Mouse (Mus musculus) telencephalon, adult 2 months (tissue): ENCODE data around the gene Madcam1.

Experiments
- DNase-seq: peaks from one replicate; pipeline ENCODE4 v3.0.0-alpha.2; 2011; ENCODE audit warnings: low read depth, low spot score

Madcam1 gene

DNA sequence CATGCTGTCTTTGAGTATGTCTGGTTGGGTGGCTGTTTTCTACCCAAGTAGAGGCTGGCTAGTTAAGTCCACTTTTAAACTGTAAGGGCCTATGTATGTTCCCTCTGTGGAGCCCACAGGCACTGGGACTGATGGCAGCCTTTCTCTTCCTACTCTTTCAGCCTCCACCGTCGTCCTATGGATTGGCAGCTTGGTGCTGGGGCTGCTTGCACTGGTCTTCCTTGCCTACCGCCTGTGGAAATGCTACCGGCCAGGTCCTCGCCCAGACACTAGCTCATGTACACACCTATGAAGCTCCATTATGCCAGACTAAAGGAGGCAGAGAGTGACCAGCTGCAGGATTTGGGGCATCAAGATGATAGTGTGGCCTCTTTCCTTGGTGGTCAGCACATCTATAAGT lies 3.7 kb downstream of the Madcam1 start:
- no peak for DNase-seq

DNA sequence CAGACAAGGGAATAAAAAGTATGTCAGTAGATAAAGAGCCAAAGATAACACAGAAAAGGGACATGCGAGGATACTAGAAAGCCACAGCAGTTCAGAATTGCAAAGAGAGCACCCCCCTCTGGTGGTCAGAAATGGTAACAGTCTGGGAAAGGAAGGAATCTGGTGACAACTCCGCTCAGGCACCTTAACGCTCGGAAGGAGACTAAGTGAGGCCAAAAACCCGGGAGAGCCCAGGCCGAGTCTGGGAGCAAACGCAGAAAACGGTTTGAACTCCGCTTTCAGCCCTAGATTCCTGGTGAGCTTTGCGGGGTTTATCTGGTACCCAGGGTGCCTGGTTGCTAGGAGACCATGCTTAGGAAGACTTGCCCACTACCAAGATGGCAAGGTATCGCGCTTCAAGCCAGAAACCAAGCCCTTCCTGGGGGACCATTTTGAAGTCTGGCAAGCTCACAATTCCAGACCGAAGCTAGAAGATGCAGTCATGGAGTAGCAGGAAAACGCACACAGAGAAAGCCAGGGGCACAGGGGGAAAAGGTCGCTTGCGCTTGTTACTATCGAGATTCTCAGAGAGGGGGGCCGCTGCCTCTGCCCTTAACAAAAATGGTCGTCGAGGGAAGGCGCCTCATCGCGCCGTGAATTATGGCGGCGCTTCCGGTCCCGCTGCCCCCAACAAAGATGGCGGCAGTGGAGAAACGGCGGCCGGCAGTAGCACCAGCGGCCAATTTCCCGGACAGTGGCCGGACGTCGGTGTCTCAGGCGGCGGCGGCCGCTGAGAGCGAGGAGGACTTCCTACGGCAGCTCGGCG lies 4.6 kb downstream of the Madcam1 start, which contains the start of gene Tpgs1:
TSS of gene Tpgs1 (plus strand) at position 599 of the 805 bp plus-strand sequence.
- peak; percentile 95 for DNase-seq

DNA sequence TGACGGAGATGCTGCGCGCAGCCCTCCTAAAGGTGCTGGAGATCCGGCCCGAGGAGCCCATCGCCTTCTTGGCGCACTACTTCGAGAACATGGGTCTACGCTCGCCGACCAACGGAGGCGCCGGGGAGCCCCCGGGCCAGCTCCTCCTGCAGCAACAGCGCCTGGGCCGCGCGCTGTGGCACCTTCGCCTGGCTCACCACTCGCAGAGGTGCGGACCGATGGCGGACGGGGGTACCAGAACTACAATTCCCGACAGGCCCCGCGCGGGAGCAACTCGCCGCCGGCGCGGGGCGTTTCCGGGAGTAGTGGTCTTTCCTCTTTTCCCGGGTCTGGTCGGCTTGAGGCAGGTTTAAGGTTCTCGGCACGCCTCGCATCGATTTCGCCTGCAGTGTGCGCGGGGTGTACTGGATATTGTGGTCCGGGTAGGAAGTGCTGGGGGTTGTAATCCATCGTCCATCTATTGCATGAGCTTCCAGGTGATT lies 5.3 kb downstream of the Madcam1 start:
- DNase-seq, result peak; percentile 64

DNA sequence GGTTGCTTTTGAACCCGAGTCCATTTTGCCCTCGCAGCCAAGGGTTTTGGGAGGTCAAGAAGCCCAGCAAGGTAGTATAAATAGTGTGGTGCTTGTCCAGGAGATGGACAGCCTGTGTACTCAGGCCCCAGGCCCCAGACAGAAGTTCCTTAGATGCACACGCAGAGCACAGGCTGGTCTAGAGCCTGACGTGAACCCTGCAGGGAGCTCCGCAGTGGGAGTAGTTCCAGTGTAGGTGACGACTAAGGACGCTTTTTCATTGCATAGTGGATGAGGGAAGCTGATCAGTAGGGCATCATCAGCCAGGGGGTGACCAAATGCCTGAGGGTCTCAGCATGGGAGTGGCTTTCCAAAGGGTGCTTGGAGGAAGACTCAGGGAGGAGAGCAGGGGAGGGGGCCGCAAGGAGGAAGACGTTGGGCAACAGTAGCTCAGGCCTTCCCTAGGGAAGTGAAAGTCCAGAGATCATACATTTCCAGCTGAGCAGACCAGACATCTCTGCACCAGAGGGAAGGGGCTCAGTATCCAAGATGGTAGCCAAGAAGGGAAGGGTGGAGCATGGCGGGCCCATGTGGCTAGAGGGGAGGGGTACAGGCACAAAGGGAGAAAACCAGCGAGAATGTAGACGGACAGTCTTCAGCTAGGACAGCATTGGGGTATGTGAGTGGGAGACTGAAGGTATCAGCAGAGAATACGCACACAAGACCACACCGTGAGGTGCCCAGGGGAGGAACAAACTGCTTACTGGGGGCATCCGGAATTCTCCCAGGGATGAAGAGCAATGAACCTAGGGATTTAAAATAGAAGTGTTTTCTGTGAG lies 5.9 kb downstream of the Madcam1 start:
- no peak for DNase-seq

DNA sequence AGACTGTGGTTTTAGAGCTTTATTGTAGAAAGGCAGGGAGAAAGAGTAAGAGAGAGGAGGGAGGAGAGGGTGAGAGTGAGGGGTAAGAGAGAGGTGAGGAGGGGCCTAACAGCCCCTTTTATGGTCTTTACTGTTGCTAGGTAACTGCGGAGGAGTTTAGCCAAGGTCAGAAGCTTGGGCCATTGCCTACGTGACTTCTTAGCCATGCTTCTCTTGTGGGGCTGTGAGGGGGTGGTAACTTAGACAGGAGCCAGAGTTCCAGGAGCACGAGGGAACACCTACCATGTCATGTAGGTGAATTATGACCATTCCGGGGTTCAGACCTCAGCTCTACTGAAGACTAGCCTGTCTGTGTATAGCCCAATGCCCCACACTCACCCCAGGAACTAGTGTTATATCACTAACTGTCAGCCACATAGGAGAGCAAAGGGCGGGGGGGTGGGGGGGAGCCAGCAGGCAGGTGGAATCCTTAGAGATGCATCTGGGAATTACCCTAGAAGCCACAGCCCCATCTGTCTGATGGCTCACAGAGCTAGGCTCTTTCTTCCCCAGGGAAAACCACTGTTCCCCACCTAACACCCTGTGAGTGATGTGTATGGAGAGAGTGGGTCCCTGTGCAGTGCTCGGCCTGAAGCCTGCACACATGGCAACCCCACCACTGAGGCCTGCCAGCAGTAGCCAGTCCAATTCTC lies 7.2 kb downstream of the Madcam1 start:
- no peak for DNase-seq

- no peak for DNase-seq
These were observed 7.7 kb downstream of the Madcam1 start for GRCm38 (mm10) chr10:79672088-79672455.

- DNase-seq, result no peak
These were observed 8.7 kb downstream of the Madcam1 start for GRCm38 (mm10) chr10:79673054-79673453.

GRCm38 (mm10) chr10:79675346-79676035 lies 11.1 kb downstream of the Madcam1 start:
- DNase-seq, result no peak

- no peak for DNase-seq
These were observed 16.5 kb downstream of the Madcam1 start for GRCm38 (mm10) chr10:79680606-79681495.

- peak; percentile 98 for DNase-seq
These were observed 17.4 kb downstream of the Madcam1 start, which contains the start of gene Cdc34 for GRCm38 (mm10) chr10:79681591-79682245. Gene Cdc34 (plus strand): TSS chr10:79682195.

DNA sequence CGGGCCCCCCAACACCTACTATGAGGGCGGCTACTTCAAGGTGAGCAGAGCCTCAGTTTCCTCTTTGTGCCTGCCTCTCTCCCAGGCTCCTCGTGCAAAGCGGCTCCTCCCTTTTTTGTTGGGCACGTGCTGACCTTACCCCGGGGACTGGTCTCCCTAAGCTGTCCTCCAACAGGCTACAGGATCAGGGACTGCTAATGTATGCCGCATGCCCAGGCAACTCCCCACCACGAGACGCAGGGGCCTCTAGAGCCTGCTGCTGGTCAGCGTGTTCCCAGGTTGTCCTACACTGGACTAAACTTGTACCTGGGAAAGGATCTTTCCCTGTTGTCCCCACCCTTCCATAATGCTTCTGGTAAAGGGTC lies 18.2 kb downstream of the Madcam1 start:
- DNase-seq, result no peak

GRCm38 (mm10) chr10:79682916-79683582 lies 18.7 kb downstream of the Madcam1 start:
- no peak for DNase-seq

DNA sequence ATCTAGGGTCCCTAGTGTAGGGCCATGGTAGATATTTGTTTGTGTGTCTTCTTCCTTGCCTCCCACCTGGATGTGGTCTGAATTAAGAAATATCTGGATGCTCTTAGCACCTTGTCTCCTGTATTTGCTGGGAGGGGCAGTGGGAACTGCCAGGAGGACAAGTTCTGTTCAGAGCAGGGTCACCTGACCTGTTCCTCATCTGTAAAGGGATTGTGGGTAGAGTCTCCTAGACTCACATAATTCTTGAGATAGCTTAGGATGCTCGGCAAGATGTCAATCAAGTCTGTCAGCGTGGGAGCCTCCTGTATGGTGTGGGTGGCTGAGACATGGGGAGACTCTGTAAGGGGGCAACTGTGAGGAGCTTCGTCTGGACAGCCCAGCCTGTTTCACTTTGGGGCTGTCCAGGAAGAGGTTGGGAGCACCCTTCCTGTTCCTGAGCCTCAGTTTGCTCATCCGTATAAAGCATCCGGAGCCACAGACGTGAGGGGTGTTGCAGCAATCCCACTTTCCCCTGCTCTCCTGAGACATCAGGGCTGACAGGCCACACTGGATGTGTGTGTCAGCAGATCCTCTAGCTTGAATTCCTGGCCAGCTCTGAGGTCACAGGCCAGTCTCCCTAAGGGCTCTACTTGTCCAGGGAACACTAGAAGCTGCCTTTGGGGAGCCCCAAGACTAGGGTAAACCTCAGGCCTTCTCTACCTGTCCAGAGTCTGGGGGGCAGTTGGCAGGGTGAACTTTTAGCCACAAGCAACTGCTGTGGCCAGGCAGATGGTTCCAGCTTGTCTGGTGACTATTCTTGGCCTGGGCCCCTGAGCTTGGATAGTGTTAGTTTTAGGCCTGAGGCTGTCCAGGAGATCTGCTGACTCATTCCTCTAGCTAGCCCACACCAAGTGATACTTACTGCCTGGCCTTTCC lies 19.6 kb downstream of the Madcam1 start:
- no peak for DNase-seq

GRCm38 (mm10) chr10:79684770-79685600 lies 20.6 kb downstream of the Madcam1 start:
- no peak for DNase-seq

GRCm38 (mm10) chr10:79686219-79686618 lies 21.9 kb downstream of the Madcam1 start:
- DNase-seq, result no peak

DNA sequence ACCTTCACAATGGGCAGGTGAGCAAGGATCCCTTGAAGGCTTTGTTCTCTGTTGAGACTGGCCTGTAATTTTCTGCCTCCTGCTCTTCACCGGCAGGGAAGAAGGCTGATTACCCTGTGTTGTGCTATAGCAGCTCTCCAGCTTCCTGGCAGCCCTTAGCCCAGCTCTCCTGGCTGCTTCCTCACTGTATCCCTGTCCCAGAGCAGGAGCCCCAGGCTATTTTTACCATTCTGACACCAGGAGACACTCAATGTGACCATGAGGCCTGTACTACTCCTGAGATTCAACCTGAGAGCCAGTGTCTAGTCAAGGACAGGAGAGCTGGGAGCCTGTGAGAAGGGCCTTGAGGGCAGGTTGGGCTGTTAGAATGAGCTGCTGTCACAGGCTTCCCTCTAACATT lies 22.3 kb downstream of the Madcam1 start:
- no peak for DNase-seq

DNA sequence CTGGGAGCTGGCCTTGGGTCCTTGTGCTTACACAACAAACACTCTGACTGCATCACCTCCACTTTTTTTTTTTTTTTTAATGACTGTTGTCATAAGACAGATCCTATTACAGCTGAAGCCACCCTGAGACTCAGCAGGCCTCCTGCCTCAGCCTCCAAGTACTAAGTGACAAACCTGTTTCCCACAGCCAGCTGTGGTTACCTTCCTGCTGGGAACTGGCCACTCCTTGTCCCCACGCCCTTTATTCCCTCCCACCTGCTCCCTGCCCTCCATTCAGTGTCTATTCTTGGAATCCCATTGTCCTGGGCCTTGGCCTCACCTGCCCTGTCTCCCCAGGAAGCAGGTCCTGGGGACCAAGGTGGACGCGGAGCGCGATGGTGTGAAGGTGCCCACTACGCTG lies 23.2 kb downstream of the Madcam1 start:
- no peak for DNase-seq
